Mouse (Mus musculus): Measurements from ENCODE around the gene Cep104.

DNA sequence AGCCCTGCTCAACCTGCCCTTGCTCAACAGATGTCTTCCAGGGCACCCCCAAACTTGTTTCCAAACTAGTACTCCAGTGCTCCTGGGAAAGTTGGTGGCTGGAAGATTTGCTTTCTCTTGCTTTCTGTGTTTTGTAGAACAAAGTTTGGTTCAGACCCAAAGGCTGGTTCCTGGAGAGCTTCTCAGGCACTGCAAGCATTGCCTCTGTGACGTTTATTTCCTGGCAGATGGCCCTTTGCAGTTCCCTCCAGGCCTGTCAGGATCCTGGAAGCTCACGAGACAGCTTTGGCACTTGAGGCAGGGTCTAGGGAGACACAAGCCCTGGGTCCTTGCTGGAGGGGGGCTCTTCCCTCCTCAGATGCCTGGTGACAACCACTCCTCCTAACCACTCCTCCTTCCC, 81.7 kb downstream of the Cep104 start:
- TF ChIP-seq MAFK (IDR thresholded peaks at IDR 0.05; ENCODE audit: insufficient read depth, low read depth, low read length) (no peak), HCFC1 (IDR thresholded peaks at IDR 0.05; ENCODE audit: borderline replicate concordance, insufficient read depth, low read length) (no peak)

All from ES-E14 (cell line).